Mouse (Mus musculus) 416B (cell line): ENCODE measurements around the gene Cd164.

Experiments used
- DNase-seq: peaks from one replicate; pipeline ENCODE4 v3.0.0; 2011; ENCODE audit warnings: low read depth

Cd164 gene

GRCm38 (mm10) chr10:41518981-41519618 lies at the start of gene Cd164:
Gene Cd164 (plus strand): TSS chr10:41519414.
- DNase-seq: peak; percentile 96

- no peak for DNase-seq
Measured at GRCm38 (mm10) chr10:41470693-41471092, 48.5 kb upstream of the Cd164 start.

- no peak for DNase-seq
Measured at GRCm38 (mm10) chr10:41472534-41472933, 46.7 kb upstream of the Cd164 start.

- peak; percentile 91 for DNase-seq
Measured at GRCm38 (mm10) chr10:41472962-41473481, 46.2 kb upstream of the Cd164 start.

GRCm38 (mm10) chr10:41473782-41474468 lies 45.3 kb upstream of the Cd164 start:
- DNase-seq: peak; percentile 98

GRCm38 (mm10) chr10:41474981-41475391 lies 44.2 kb upstream of the Cd164 start:
- peak; percentile 69 for DNase-seq

GRCm38 (mm10) chr10:41476171-41477017 lies 42.8 kb upstream of the Cd164 start, which contains the start of gene Mical1:
Gene Mical1 (plus strand): TSS chr10:41476314.
- peak; percentile 82 for DNase-seq

GRCm38 (mm10) chr10:41477018-41477277 lies 42.3 kb upstream of the Cd164 start:
- DNase-seq: no peak

- DNase-seq: peak; percentile 89
Measured at GRCm38 (mm10) chr10:41477278-41478181, 41.7 kb upstream of the Cd164 start.

- DNase-seq: no peak
Measured at GRCm38 (mm10) chr10:41479961-41480360, 39.3 kb upstream of the Cd164 start.

GRCm38 (mm10) chr10:41480938-41481880 lies 38.0 kb upstream of the Cd164 start:
- DNase-seq: peak; percentile 14

GRCm38 (mm10) chr10:41482446-41482845 lies 36.8 kb upstream of the Cd164 start:
- DNase-seq: no peak

GRCm38 (mm10) chr10:41485778-41486177 lies 33.4 kb upstream of the Cd164 start:
- DNase-seq: no peak

GRCm38 (mm10) chr10:41486506-41487170 lies 32.6 kb upstream of the Cd164 start:
- peak; percentile 26 for DNase-seq

GRCm38 (mm10) chr10:41488877-41489276 lies 30.3 kb upstream of the Cd164 start:
- peak; percentile 58 for DNase-seq

- DNase-seq: no peak
Measured at GRCm38 (mm10) chr10:41489294-41489693, 29.9 kb upstream of the Cd164 start.

- DNase-seq: peak; percentile 92
Measured at GRCm38 (mm10) chr10:41489708-41490517, 29.3 kb upstream of the Cd164 start, which contains the start of the genes Smpd2 and Ppil6. Gene Smpd2 (minus strand): TSS chr10:41490369. Gene Ppil6 (plus strand): TSS chr10:41490439.

- no peak for DNase-seq
Measured at GRCm38 (mm10) chr10:41490518-41490873, 28.7 kb upstream of the Cd164 start.

- DNase-seq: peak; percentile 60
Measured at GRCm38 (mm10) chr10:41491111-41491510, 28.1 kb upstream of the Cd164 start.
